ENCODE assay signal across 29 mouse cellular contexts in genomic region chr6:145084343-145085117, GRCm38 (mm10). TPM values are rescaled to one million over a fixed set of nuclear protein-coding genes. Genes with fewer than 3 reads are reported as not detected.
DNase-seq lines count a peak whose midpoint lies in the region; ATAC-seq and TF ChIP-seq lines count a peak whose summit lies in the region.
"Had no signal": no experiment of that assay in that cellular context is flagged by ENCODE, and none has a peak within 500 bp of the region (broad histone marks: within the 10 kb centered on the region; RNA-seq: fewer than 3 reads in every experiment).

No protein-coding gene starts in this region.

- peak; percentile 55 for DNase-seq in heart, adult 11 months
- no peak for DNase-seq in ES-E14 (ENCODE audit: low read depth, low spot score)
- peak; percentile 66 for DNase-seq in ZHBTc4 (ENCODE audit: low read depth, low spot score)
- no peak for DNase-seq in embryo, embryonic 10.5 days (ENCODE audit: low spot score)
- DNase-seq in Muller cell, postnatal 12 days (ENCODE audit: inconsistent ontology term): no peak
- DNase-seq: adrenal gland, adult 8-10 months; adrenal gland, postnatal 14 days; adrenal gland, postnatal 36 days; B cell, adult 2 months; cerebellum, adult 11-12 months; cerebellum, adult 2 months; cerebellum, adult 9-10 months; cerebellum, postnatal 10 days; cerebellum, postnatal 25 days; embryo, embryonic 11 days had no signal

- no peak overlapping the region for H3K27ac ChIP-seq in heart, embryonic 12.5 days (ENCODE audit: poor library complexity, severe bottlenecking)
- H3K27ac ChIP-seq in ES-Bruce4 (ENCODE audit: insufficient read depth, low read length) (peak overlapping the region; percentile 55; the same call in 1 of the 2 replicates), ES-E14 (ENCODE audit: insufficient read depth, low read depth, low read length, poor library complexity, severe bottlenecking) (peak overlapping the region; percentile 33; the same call in 1 of the 2 replicates)
- H3K27ac ChIP-seq: embryonic facial prominence, embryonic 13.5 days; embryonic facial prominence, embryonic 15.5 days; forebrain, embryonic 10.5 days; forebrain, embryonic 12.5 days had no signal

- 0 out of 2 replicates have a peak, but pooled peaks have one; percentile 23 for TF ChIP-seq EP300 in ES-Bruce4 (IDR thresholded peaks at IDR 0.05; ENCODE audit: insufficient read depth, low read depth, low read length)

- H3K4me1 ChIP-seq in heart, embryonic 12.5 days (replicated peaks): peaks cover 4% of the 10 kb centered on the region
- H3K4me1 ChIP-seq in ES-Bruce4 (ENCODE audit: control insufficient read depth, insufficient read depth, low read length): peaks cover 1% of the 10 kb centered on the region
- peaks cover 4 to 11% of the 10 kb centered on the region in 2 experiments; a peak in 3 of 4 replicates for H3K4me1 ChIP-seq in ES-E14 (ENCODE audit: control insufficient read depth in 2 of 2, insufficient read depth in 2 of 2, low read length in 2 of 2, poor library complexity in 1 of 2)
- H3K4me1 ChIP-seq: embryonic facial prominence, embryonic 13.5 days; embryonic facial prominence, embryonic 15.5 days; forebrain, embryonic 10.5 days; forebrain, embryonic 12.5 days had no signal

- WGBS in heart, embryonic 12.5 days: 88% methylated on average over 8 of the region's 8 CpGs

- H3K4me2 ChIP-seq in heart, embryonic 12.5 days: no peak overlapping the region
- H3K4me2 ChIP-seq: embryonic facial prominence, embryonic 13.5 days; embryonic facial prominence, embryonic 15.5 days; forebrain, embryonic 12.5 days had no signal

- no peaks in the 10 kb centered on the region for H3K36me3 ChIP-seq in heart, embryonic 12.5 days
- H3K36me3 ChIP-seq in ES-Bruce4 (ENCODE audit: control insufficient read depth, insufficient read depth, low read length, poor library complexity, severe bottlenecking) (no peaks in the 10 kb centered on the region), ES-E14 (ENCODE audit: control insufficient read depth, insufficient read depth, low read length, poor library complexity, severe bottlenecking) (no peaks in the 10 kb centered on the region)
- H3K36me3 ChIP-seq: embryonic facial prominence, embryonic 13.5 days; embryonic facial prominence, embryonic 15.5 days; forebrain, embryonic 10.5 days; forebrain, embryonic 12.5 days had no signal

- H3K27me3 ChIP-seq in heart, embryonic 12.5 days (replicated peaks): no peaks in the 10 kb centered on the region
- no peaks in the 10 kb centered on the region for H3K27me3 ChIP-seq in ES-Bruce4 (ENCODE audit: control insufficient read depth, insufficient read depth, low read length, poor library complexity, severe bottlenecking)
- H3K27me3 ChIP-seq: CH12.LX; embryonic facial prominence, embryonic 13.5 days; embryonic facial prominence, embryonic 15.5 days; forebrain, embryonic 12.5 days; Patski had no signal

- no peaks in the 10 kb centered on the region for H3K9me3 ChIP-seq in heart, embryonic 12.5 days (replicated peaks)
- peaks cover 2% of the 10 kb centered on the region; the same call in 1 of the 2 replicates for H3K9me3 ChIP-seq in ES-Bruce4 (replicated peaks; ENCODE audit: control insufficient read depth, insufficient read depth, low read length, poor library complexity, severe bottlenecking)
- H3K9me3 ChIP-seq in ES-E14 (ENCODE audit: control insufficient read depth, insufficient read depth, low read depth, low read length): no peaks in the 10 kb centered on the region
- H3K9me3 ChIP-seq: embryonic facial prominence, embryonic 13.5 days; embryonic facial prominence, embryonic 15.5 days; forebrain, embryonic 10.5 days; forebrain, embryonic 12.5 days had no signal

- ATAC-seq in heart, embryonic 12.5 days (ENCODE audit: insufficient number of reproducible peaks, low FRiP score): no peak
- ATAC-seq: activated CD4-positive, CD25-positive, alpha-beta regulatory T cell, adult 4 months; CD4-positive, CD25-positive, alpha-beta regulatory T cell, adult 4 months; forebrain, embryonic 14.5 days; forebrain, embryonic 16.5 days; Patski had no signal

- no peak for TF ChIP-seq CTCF in ES-Bruce4 (IDR thresholded peaks at IDR 0.05; ENCODE audit: low read depth, low read length)

- H3K4me3 ChIP-seq in heart, embryonic 12.5 days: no peak overlapping the region
- no peak overlapping the region for H3K4me3 ChIP-seq in ES-Bruce4 (ENCODE audit: low read depth, low read length)
- H3K4me3 ChIP-seq in ES-E14 (ENCODE audit: insufficient read depth in 1 of 2, low read depth in 1 of 2, low read length in 2 of 2, poor library complexity in 1 of 2, severe bottlenecking in 1 of 2): no peak overlapping the region
- H3K4me3 ChIP-seq: embryonic facial prominence, embryonic 13.5 days; embryonic facial prominence, embryonic 15.5 days; erythroblast, embryonic 14.5 days; forebrain, embryonic 10.5 days; forebrain, embryonic 12.5 days had no signal

- in situ Hi-C loops in ES-E14 (cut with MboI; ENCODE audit: low sequenced_read_pairs in 2 of 2, unreplicated experiment in 2 of 2): no loop called here

- no peak for TF ChIP-seq POLR2A in ES-Bruce4 (IDR thresholded peaks at IDR 0.05; ENCODE audit: insufficient read depth, low read length)

- no peak overlapping the region for H3K9ac ChIP-seq in heart, embryonic 12.5 days
- H3K9ac ChIP-seq in ES-Bruce4 (ENCODE audit: low read depth, poor library complexity, severe bottlenecking) (no peak overlapping the region), ES-E14 (ENCODE audit: insufficient read depth, low read depth, low read length, poor library complexity, severe bottlenecking) (no peak overlapping the region)
- H3K9ac ChIP-seq: embryonic facial prominence, embryonic 13.5 days; embryonic facial prominence, embryonic 15.5 days; forebrain, embryonic 12.5 days had no signal

TF ChIP-seq in ES-E14, 5 proteins besides CTCF, POLR2A, EP300 and RAD21:
- TF ChIP-seq HCFC1 (IDR thresholded peaks at IDR 0.05; ENCODE audit: borderline replicate concordance, insufficient read depth, low read length) (no peak), MAFK (IDR thresholded peaks at IDR 0.05; ENCODE audit: insufficient read depth, low read depth, low read length) (peak; percentile 50; the same call in 1 of the 2 replicates)
TF ChIP-seq in ES-E14: peak in this region for 1.

RNA-seq across cellular contexts. Expression of gene Bcat1, which starts 8.5 kb away (rescaled TPM):
- 11.1 and 11.2 TPM in 2 replicates for polyA plus RNA-seq in heart, embryonic 12.5 days (2016; fragmentation: Nextera tagmentation; extraction: Ambion mirVana)
- 141 and 170 TPM in 2 replicates for polyA plus RNA-seq in ES-Bruce4 (2011; ENCODE audit: insufficient read depth, insufficient read length, low read depth, missing spikeins)
- 121 and 180 TPM in 2 replicates for total RNA-seq in ES-E14 (2012; rRNA removed)
- total RNA-seq: MEL had no signal
- polyA plus RNA-seq: erythroblast, embryonic 14.5 days had no signal

RNA-seq across cellular contexts. Expression of gene Lrmp, which starts 30.9 kb away (rescaled TPM):
- polyA plus RNA-seq in heart, embryonic 12.5 days (2016; fragmentation: Nextera tagmentation; extraction: Ambion mirVana): 2.3 and 2.7 TPM in 2 replicates
- polyA plus RNA-seq in ES-Bruce4 (2011; ENCODE audit: insufficient read depth, insufficient read length, low read depth, missing spikeins): 0.91 and 1.1 TPM in 2 replicates
- total RNA-seq in ES-E14 (2012; rRNA removed): 8.6 and 10.4 TPM in 2 replicates

Comparison
In these comparisons a context has a peak if more than half of its experiments do, and no peak if none do; other contexts are left out.
1. DNase-seq: peak in heart, adult 11 months (single experiment) and ZHBTc4 (single experiment); none in ES-E14 (single experiment), embryo, embryonic 10.5 days (single experiment) and Muller cell, postnatal 12 days (single experiment).
2. RNA of gene Bcat1, which starts 8.5 kb away (polyA plus RNA-seq): 141 to 170 TPM in ES-Bruce4; 11.1 to 11.2 TPM in heart, embryonic 12.5 days; every median in the first group is over 10 times any median in the second.